Mouse (Mus musculus): ENCODE measurements around the gene Ankrd52.

Ankrd52 gene

GRCm38 (mm10) chr10:128376455-128377211 is at the start of gene Ankrd52:
Gene Ankrd52 (plus strand): TSS chr10:128377115.
- in situ Hi-C loops (cut with MboI; ENCODE audit: unreplicated experiment in 2 of 2) = no loop called here

GRCm38 (mm10) chr10:128327610-128328009 is 49.3 kb upstream of the Ankrd52 start:
- in situ Hi-C loops (cut with MboI; ENCODE audit: unreplicated experiment in 2 of 2) = loop anchor here in 1 of 2 experiments (25.0 kb wide), 1 partner anchor 560 kb away; the partner anchor contains the start of gene Gdf11

- in situ Hi-C loops (cut with MboI; ENCODE audit: unreplicated experiment in 2 of 2) = loop anchor here (5.0 to 25.0 kb wide), 3 partner anchors 75 to 555 kb away; partner anchors contain the start of genes Gdf11 (in 1 of the 2), Rpl41 (in 1 of the 2) and Zc3h10 (in 1 of the 2)
Measured at GRCm38 (mm10) chr10:128332358-128333249, 44.3 kb upstream of the Ankrd52 start.

- in situ Hi-C loops (cut with MboI; ENCODE audit: unreplicated experiment in 2 of 2) = loop anchor here (5.0 to 25.0 kb wide), 4 partner anchors 117 to 552 kb away; partner anchors contain the start of genes Rpl41 (in 2 of the 2), Zc3h10 (in 2 of the 2) and Gdf11 (in 1 of the 2)
Measured at GRCm38 (mm10) chr10:128335582-128335981, 41.3 kb upstream of the Ankrd52 start.

- in situ Hi-C loops (cut with MboI; ENCODE audit: unreplicated experiment in 2 of 2) = loop anchor here (5.0 to 25.0 kb wide), 4 partner anchors 116 to 551 kb away; partner anchors contain the start of genes Rpl41 (in 2 of the 2), Zc3h10 (in 2 of the 2) and Gdf11 (in 1 of the 2)
Measured at GRCm38 (mm10) chr10:128336195-128336594, 40.7 kb upstream of the Ankrd52 start.

- in situ Hi-C loops (cut with MboI; ENCODE audit: unreplicated experiment in 2 of 2) = loop anchor here (5.0 to 25.0 kb wide), 4 partner anchors 116 to 551 kb away; partner anchors contain the start of genes Rpl41 (in 2 of the 2), Zc3h10 (in 2 of the 2) and Gdf11 (in 1 of the 2)
Measured at GRCm38 (mm10) chr10:128336597-128336996, 40.3 kb upstream of the Ankrd52 start.

- in situ Hi-C loops (cut with MboI; ENCODE audit: unreplicated experiment in 2 of 2) = loop anchor here (5.0 to 25.0 kb wide), 4 partner anchors 115 to 550 kb away; partner anchors contain the start of genes Rpl41 (in 2 of the 2), Zc3h10 (in 2 of the 2) and Gdf11 (in 1 of the 2)
Measured at GRCm38 (mm10) chr10:128337306-128338181, 39.4 kb upstream of the Ankrd52 start, which contains the start of gene Cs. Gene Cs (plus strand): TSS chr10:128337734.

GRCm38 (mm10) chr10:128338415-128338814 is 38.5 kb upstream of the Ankrd52 start:
- in situ Hi-C loops (cut with MboI; ENCODE audit: unreplicated experiment in 2 of 2) = loop anchor here (5.0 to 25.0 kb wide), 4 partner anchors 114 to 549 kb away; partner anchors contain the start of genes Rpl41 (in 2 of the 2), Zc3h10 (in 2 of the 2) and Gdf11 (in 1 of the 2)

- in situ Hi-C loops (cut with MboI; ENCODE audit: unreplicated experiment in 2 of 2) = loop anchor here (5.0 to 25.0 kb wide), 4 partner anchors 113 to 548 kb away; partner anchors contain the start of genes Rpl41 (in 2 of the 2), Zc3h10 (in 2 of the 2) and Gdf11 (in 1 of the 2)
Measured at GRCm38 (mm10) chr10:128338948-128339347, 38.0 kb upstream of the Ankrd52 start.

- in situ Hi-C loops (cut with MboI; ENCODE audit: unreplicated experiment in 2 of 2) = loop anchor here in 1 of 2 experiments (25.0 kb wide), 1 partner anchor 547 kb away; the partner anchor contains the start of gene Gdf11
Measured at GRCm38 (mm10) chr10:128340257-128340656, 36.7 kb upstream of the Ankrd52 start.

- in situ Hi-C loops (cut with MboI; ENCODE audit: unreplicated experiment in 2 of 2) = loop anchor here in 1 of 2 experiments (25.0 kb wide), 1 partner anchor 544 kb away; the partner anchor contains the start of gene Gdf11
Measured at GRCm38 (mm10) chr10:128343436-128343835, 33.5 kb upstream of the Ankrd52 start.

GRCm38 (mm10) chr10:128344568-128345275 is 32.2 kb upstream of the Ankrd52 start:
- in situ Hi-C loops (cut with MboI; ENCODE audit: unreplicated experiment in 2 of 2) = loop anchor here in 1 of 2 experiments (25.0 kb wide), 1 partner anchor 543 kb away; the partner anchor contains the start of gene Gdf11

GRCm38 (mm10) chr10:128347541-128347940 is 29.4 kb upstream of the Ankrd52 start:
- in situ Hi-C loops (cut with MboI; ENCODE audit: unreplicated experiment in 2 of 2) = loop anchor here in 1 of 2 experiments (25.0 kb wide), 1 partner anchor 540 kb away; the partner anchor contains the start of gene Gdf11

GRCm38 (mm10) chr10:128358796-128359195 is 18.1 kb upstream of the Ankrd52 start:
- in situ Hi-C loops (cut with MboI; ENCODE audit: unreplicated experiment in 2 of 2) = no loop called here

GRCm38 (mm10) chr10:128359226-128359625 is 17.7 kb upstream of the Ankrd52 start:
- in situ Hi-C loops (cut with MboI; ENCODE audit: unreplicated experiment in 2 of 2) = no loop called here

GRCm38 (mm10) chr10:128361836-128362235 is 15.1 kb upstream of the Ankrd52 start:
- in situ Hi-C loops (cut with MboI; ENCODE audit: unreplicated experiment in 2 of 2) = no loop called here

- in situ Hi-C loops (cut with MboI; ENCODE audit: unreplicated experiment in 2 of 2) = no loop called here
Measured at GRCm38 (mm10) chr10:128362568-128362967, 14.3 kb upstream of the Ankrd52 start.

GRCm38 (mm10) chr10:128367899-128368401 is 9.0 kb upstream of the Ankrd52 start:
- in situ Hi-C loops (cut with MboI; ENCODE audit: unreplicated experiment in 2 of 2) = loop anchor here (5.0 kb wide), 3 partner anchors 39 to 179 kb away; partner anchors contain the start of genes Rpl41 (in 1 of the 2), Smarcc2 (in 1 of the 2) and Zc3h10 (in 1 of the 2)
